ENCODE assay signal across 20 mouse cellular contexts in the genomic region with DNA sequence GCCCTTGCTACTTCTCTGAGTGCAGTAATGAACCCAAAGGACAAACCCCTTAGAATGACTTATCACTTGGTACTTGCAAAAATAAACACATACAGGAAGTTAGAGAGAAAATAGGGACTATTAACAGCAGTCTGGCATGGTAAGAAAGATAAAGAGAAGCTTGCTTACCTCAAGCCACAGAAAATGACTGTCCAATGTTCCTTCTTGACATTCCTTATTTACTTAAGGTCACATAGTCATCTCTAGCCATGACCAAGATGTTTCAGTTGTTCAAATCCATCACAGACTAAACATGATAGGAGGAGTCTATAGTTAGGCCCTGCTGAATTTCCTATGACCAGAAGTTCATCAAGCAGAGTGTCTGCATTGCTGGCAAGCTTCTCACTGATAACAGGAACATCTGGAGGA.
DNase-seq lines count a peak whose midpoint lies in the region; ATAC-seq and TF ChIP-seq lines count a peak whose summit lies in the region.
"Had no signal": no experiment of that assay in that cellular context is flagged by ENCODE, and none has a peak within 500 bp of the region (broad histone marks: within the 10 kb centered on the region; RNA-seq: fewer than 3 reads in every experiment).

No protein-coding gene starts in this region.

- peak; percentile 7 for DNase-seq in kidney, adult 9 months
- DNase-seq in kidney, postnatal 10 days, result no peak
- no peak for DNase-seq in CH12.LX (ENCODE audit: extremely low read depth)
- DNase-seq in liver, postnatal 0 days, result no peak
- DNase-seq in adrenal gland, adult 18-20 months (ENCODE audit: low spot score in 2 of 2), result no peak
- DNase-seq: adrenal gland, postnatal 25 days; cerebellum, adult 2 months; cerebellum, postnatal 36 days; gastrocnemius, postnatal 10 days; heart, adult 11 months; right cerebral cortex, postnatal 25 days; thymus, adult 18-20 months had no signal

- ATAC-seq in common myeloid progenitor, adult 5-6 weeks (replicated peaks; ENCODE audit: low read depth, poor library complexity, severe bottlenecking), result peak; percentile 69
- peak; percentile 74 for ATAC-seq in liver, postnatal 0 days
- ATAC-seq in forebrain, embryonic 13.5 days, result no peak

- dilution Hi-C loops in CH12.LX (cut with MboI; ENCODE audit: extremely low pct_ligation_motif_present, extremely low pct_unique_long_range_greater_than_20kb, low sequenced_read_pairs), result no loop called here

- H3K4me3 ChIP-seq in CH12.LX (replicated peaks in 1 of 3; ENCODE audit: low read depth in 2 of 3, low read length in 2 of 3, poor library complexity in 1 of 3), result no peak overlapping the region
- no peak overlapping the region for H3K4me3 ChIP-seq in liver, postnatal 0 days (ENCODE audit: low read depth, low read length)
- H3K4me3 ChIP-seq in forebrain, embryonic 13.5 days, result no peak overlapping the region
- H3K4me3 ChIP-seq: forebrain, embryonic 10.5 days; limb, embryonic 15.5 days; stomach, embryonic 15.5 days had no signal

- no peak for TF ChIP-seq EP300 in CH12.LX (IDR thresholded peaks at IDR 0.05; ENCODE audit: low read length)
- peak; percentile 63 for TF ChIP-seq EP300 in liver, postnatal 0 days (IDR thresholded peaks at IDR 0.05; ENCODE audit: low read depth)

- H3K9me3 ChIP-seq in CH12.LX (replicated peaks; ENCODE audit: low read length), result peaks cover 3% of the 10 kb centered on the region
- no peaks in the 10 kb centered on the region for H3K9me3 ChIP-seq in liver, postnatal 0 days (ENCODE audit: low read length)
- H3K9me3 ChIP-seq in forebrain, embryonic 13.5 days (replicated peaks), result no peaks in the 10 kb centered on the region
- H3K9me3 ChIP-seq: forebrain, embryonic 10.5 days; limb, embryonic 15.5 days; stomach, embryonic 15.5 days had no signal

- TF ChIP-seq POLR2A in CH12.LX (IDR thresholded peaks at IDR 0.05; ENCODE audit: low read depth, low read length), result no peak

- H3K4me1 ChIP-seq in CH12.LX (ENCODE audit: control insufficient read depth in 1 of 2, insufficient read depth in 2 of 2), result no peaks in the 10 kb centered on the region
- H3K4me1 ChIP-seq in liver, postnatal 0 days (ENCODE audit: insufficient read depth), result no peaks in the 10 kb centered on the region
- H3K4me1 ChIP-seq in forebrain, embryonic 13.5 days, result no peaks in the 10 kb centered on the region
- H3K4me1 ChIP-seq: forebrain, embryonic 10.5 days; limb, embryonic 15.5 days; stomach, embryonic 15.5 days had no signal

- H3K79me2 ChIP-seq in CH12.LX (replicated peaks; ENCODE audit: control insufficient read depth, extremely low read depth, insufficient read depth, poor library complexity, severe bottlenecking), result no peaks in the 10 kb centered on the region; the same call in 1 of the 2 replicates

- no peak overlapping the region; the same call in 1 of the 2 replicates for H3K4me2 ChIP-seq in CH12.LX (ENCODE audit: insufficient read depth, low read depth, poor library complexity, severe bottlenecking)
- no peak overlapping the region for H3K4me2 ChIP-seq in liver, postnatal 0 days (ENCODE audit: low read depth, low read length)
- no peak overlapping the region for H3K4me2 ChIP-seq in forebrain, embryonic 13.5 days
- H3K4me2 ChIP-seq: hindbrain, embryonic 14.5 days; limb, embryonic 15.5 days; midbrain, embryonic 11.5 days; stomach, embryonic 15.5 days had no signal

- in situ Hi-C loops in CH12.LX (cut with MboI; ENCODE audit: low pct_ligation_motif_present, low pct_unique_long_range_greater_than_20kb, low sequenced_read_pairs), result no loop called here

- TF ChIP-seq CTCF in CH12.LX (conservative IDR thresholded peaks at IDR 0.05 in 1 of 2, IDR thresholded peaks at IDR 0.05 in 1 of 2; ENCODE audit: low read depth in 2 of 2, low read length in 2 of 2), result no peak
- TF ChIP-seq CTCF in liver, postnatal 0 days (IDR thresholded peaks at IDR 0.05; ENCODE audit: low read depth), result no peak

- H3K9ac ChIP-seq in CH12.LX (ENCODE audit: insufficient read depth, low read depth), result peak overlapping the region; percentile 33; the same call in 1 of the 2 replicates
- no peak overlapping the region for H3K9ac ChIP-seq in liver, postnatal 0 days (replicated peaks)
- H3K9ac ChIP-seq in forebrain, embryonic 13.5 days, result no peak overlapping the region
- H3K9ac ChIP-seq: hindbrain, embryonic 14.5 days; limb, embryonic 15.5 days; stomach, embryonic 15.5 days had no signal

- peak overlapping the region; percentile 64; the same call in 1 of the 2 replicates for H3K27ac ChIP-seq in CH12.LX (ENCODE audit: insufficient read depth, low read depth)
- no peak overlapping the region for H3K27ac ChIP-seq in liver, postnatal 0 days (ENCODE audit: low read depth)
- no peak overlapping the region for H3K27ac ChIP-seq in forebrain, embryonic 13.5 days
- H3K27ac ChIP-seq: forebrain, embryonic 10.5 days; hindbrain, embryonic 14.5 days; kidney, postnatal 0 days; limb, embryonic 15.5 days; stomach, embryonic 15.5 days had no signal

- no peak for TF ChIP-seq RAD21 in CH12.LX (IDR thresholded peaks at IDR 0.05; ENCODE audit: low read depth, low read length)

- no peaks in the 10 kb centered on the region for H3K36me3 ChIP-seq in CH12.LX (replicated peaks in 1 of 2; ENCODE audit: control insufficient read depth in 1 of 2, insufficient read depth in 1 of 2, low read length in 1 of 2)
- no peaks in the 10 kb centered on the region for H3K36me3 ChIP-seq in liver, postnatal 0 days (replicated peaks; ENCODE audit: insufficient read depth, low read length)
- peaks cover 8% of the 10 kb centered on the region; the same call in 1 of the 2 replicates for H3K36me3 ChIP-seq in forebrain, embryonic 13.5 days (ENCODE audit: poor library complexity, severe bottlenecking)
- H3K36me3 ChIP-seq: forebrain, embryonic 10.5 days; stomach, embryonic 15.5 days had no signal

- no peaks in the 10 kb centered on the region for H3K27me3 ChIP-seq in CH12.LX (replicated peaks)
- no peaks in the 10 kb centered on the region for H3K27me3 ChIP-seq in liver, postnatal 0 days (ENCODE audit: insufficient read depth, low read length)
- H3K27me3 ChIP-seq in forebrain, embryonic 13.5 days, result no peaks in the 10 kb centered on the region
- H3K27me3 ChIP-seq: limb, embryonic 15.5 days; stomach, embryonic 15.5 days had no signal

TF ChIP-seq in CH12.LX, 34 proteins besides CTCF, POLR2A, EP300 and RAD21:
- TF ChIP-seq SMC3 (IDR thresholded peaks at IDR 0.05; ENCODE audit: low read depth, low read length) (no peak), ELF1 (IDR thresholded peaks at IDR 0.05; ENCODE audit: low read depth, low read length) (no peak), TCF12 (IDR thresholded peaks at IDR 0.05; ENCODE audit: low read depth, low read length) (no peak), IRF4 (IDR thresholded peaks at IDR 0.05; ENCODE audit: low read depth, low read length) (no peak), CHD2 (IDR thresholded peaks at IDR 0.05; ENCODE audit: low read length) (no peak), ZC3H11A (IDR thresholded peaks at IDR 0.05; ENCODE audit: low read depth, low read length) (no peak), TBP (conservative IDR thresholded peaks at IDR 0.05; ENCODE audit: low read depth, low read length) (no peak), MEF2A (IDR thresholded peaks at IDR 0.05; ENCODE audit: borderline replicate concordance, low read depth, low read length) (no peak), JUND (conservative IDR thresholded peaks at IDR 0.05; ENCODE audit: low read depth, low read length) (no peak), CHD1 (IDR thresholded peaks at IDR 0.05; ENCODE audit: low read depth, low read length) (no peak), USF1 (IDR thresholded peaks at IDR 0.05; ENCODE audit: low read depth, low read length) (no peak), SIN3A (IDR thresholded peaks at IDR 0.05; ENCODE audit: low read length) (no peak), ZNF384 (IDR thresholded peaks at IDR 0.05; ENCODE audit: low read depth, low read length) (no peak), RCOR1 (conservative IDR thresholded peaks at IDR 0.05; ENCODE audit: low read depth, low read length) (no peak), MAZ (IDR thresholded peaks at IDR 0.05; ENCODE audit: low read depth, low read length) (no peak), MAX (IDR thresholded peaks at IDR 0.05; ENCODE audit: low read length) (no peak)
